Mouse (Mus musculus) heart, postnatal 14 days (tissue): Measurements from ENCODE around the gene Arpc2. TPM values are rescaled to one million over a fixed set of nuclear protein-coding genes. Genes with fewer than 3 reads are reported as not detected.
"Not testable (repeated sequence)": the region's sequence is repeated elsewhere in the genome, so short reads cannot be mapped to it uniquely, and the experiment has no call there.

Experiments
- DNase-seq, 2 experiments: peaks; one replicate each; pipeline ENCODE4 v3.0.0; 2021 to 2022
- intact Hi-C: fragments of 180-260 bp; cut with DNase I; formaldehyde crosslinking; loops from one replicate; pipeline ENCODE4 v1.15.1; 2025
- total RNA-seq, 2 experiments: library from RNA; stranded (reverse); gene quantifications; 2 replicates each; pipeline ENCODE4 v1.2.3; 2021

Arpc2 gene
- total RNA-seq, 2 experiments from 2014 or later = 143 to 165 TPM

DNA sequence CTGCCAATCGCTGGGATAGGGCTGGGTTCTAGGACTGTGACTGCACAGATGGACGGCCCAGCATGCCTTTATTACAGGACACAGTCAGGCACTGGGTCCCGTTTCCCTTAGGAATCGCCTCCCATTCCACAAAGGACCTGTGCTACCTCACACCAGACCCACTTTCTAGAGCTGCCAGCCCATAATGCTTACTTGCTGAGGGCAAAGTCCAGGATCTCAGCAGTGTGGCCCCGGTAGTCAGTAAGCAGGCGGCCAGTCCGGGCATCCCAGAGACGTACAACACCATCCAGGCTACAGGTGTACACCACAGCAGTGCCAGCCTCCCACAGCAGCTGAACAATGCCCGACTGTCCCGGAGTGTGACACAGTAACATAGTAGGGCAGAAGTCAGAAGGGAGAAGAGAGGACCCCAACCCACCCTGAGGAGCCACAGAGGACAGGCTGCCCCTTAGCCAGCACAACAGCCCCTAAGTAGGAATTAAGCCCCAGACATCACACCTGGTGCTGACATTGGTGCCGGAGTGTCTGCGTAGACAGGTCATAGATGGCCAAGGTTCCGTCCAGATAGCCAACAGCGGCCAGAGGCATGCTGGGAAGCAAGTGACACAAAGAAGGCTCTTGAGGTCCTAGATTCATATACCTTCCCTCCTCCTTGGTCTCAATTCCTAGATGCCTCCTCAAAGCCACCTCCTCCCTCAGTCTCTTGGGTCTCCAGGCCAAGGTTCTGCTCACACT, 44.9 kb downstream of the Arpc2 start:
- intact Hi-C loops = loop anchor here (2.0 kb wide), 1 partner anchor 42 kb away; no protein-coding TSS in a partner anchor
- DNase-seq = no peak

DNA sequence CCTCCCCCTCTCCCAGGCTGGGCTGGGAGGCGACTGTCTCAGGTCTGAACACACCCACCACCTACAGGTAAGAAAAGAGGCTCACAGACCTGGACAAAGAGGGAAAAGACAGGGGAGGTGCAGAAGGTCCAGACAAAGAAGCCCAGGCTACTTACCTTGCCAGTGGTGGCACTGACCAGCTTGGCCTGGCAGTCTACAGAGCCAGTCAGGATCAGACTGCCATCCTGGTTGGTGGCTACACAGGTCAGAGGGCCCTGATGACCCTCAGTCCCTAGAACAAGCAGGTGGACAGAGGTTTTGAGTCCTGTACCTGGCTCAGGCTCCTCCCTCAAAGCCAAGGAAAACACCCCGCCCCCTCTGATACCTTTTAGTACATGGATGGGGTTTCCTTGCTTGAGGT, 45.5 kb downstream of the Arpc2 start:
- DNase-seq = no peak
- intact Hi-C loops = loop anchor here (2.0 kb wide), 1 partner anchor 43 kb away; no protein-coding TSS in a partner anchor

DNA sequence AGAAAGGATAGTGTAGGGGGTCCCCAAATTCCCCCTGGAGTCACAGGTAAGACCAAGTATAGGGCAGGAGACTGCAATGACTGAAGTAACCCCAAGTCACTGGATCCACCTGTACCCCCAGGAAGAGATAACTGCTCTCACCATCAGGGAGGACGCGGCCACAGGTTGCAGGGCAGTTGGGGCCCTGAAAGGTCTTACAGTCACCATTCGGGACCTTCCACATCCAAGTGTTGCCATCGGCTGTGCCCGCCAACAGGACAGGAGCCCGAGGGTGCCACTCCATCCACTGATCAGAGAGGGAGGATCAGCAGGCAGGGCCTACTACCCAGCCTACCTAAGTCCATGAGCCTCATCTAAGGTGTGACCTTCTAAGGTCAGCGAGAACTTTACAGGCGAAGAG, 46.0 kb downstream of the Arpc2 start:
- no peak for DNase-seq
- intact Hi-C loops = loop anchor here (2.0 kb wide), 1 partner anchor 43 kb away; no protein-coding TSS in a partner anchor

DNA sequence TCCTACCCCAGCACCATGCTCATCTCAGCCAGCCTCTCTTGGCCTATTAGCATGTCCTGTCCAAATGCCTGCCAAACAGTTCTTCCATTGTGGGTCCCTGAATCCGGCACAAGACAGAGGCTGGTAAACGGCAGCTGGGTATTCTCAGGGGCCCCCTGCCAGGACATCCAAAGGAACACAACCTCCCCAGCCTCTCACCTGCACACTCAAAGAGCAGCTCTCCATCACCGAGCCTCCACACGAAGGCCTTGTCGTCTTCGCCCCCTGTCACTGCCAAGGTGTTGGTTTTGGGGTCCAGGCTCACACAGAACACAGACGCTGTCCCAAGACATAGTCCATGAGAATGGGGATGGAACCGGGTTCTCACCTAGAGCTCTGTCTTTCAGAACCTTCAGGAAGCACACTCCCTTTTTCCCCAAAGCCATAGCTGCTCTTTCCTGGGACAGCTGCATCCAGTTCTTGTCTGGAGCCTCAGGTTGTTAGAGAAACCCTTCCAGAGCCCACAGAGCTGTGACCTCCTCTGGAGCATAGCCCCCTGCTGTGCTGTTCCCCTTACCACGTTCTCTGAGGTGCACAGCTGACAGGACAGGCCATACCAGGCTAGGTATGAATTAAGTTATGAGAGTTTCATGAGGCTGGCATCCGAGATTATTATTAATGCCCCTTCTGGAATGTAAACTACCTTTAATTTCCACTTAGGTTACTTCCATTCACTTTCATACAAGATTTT, 47.2 kb downstream of the Arpc2 start:
- no peak for DNase-seq
- intact Hi-C loops = no loop called here

DNA sequence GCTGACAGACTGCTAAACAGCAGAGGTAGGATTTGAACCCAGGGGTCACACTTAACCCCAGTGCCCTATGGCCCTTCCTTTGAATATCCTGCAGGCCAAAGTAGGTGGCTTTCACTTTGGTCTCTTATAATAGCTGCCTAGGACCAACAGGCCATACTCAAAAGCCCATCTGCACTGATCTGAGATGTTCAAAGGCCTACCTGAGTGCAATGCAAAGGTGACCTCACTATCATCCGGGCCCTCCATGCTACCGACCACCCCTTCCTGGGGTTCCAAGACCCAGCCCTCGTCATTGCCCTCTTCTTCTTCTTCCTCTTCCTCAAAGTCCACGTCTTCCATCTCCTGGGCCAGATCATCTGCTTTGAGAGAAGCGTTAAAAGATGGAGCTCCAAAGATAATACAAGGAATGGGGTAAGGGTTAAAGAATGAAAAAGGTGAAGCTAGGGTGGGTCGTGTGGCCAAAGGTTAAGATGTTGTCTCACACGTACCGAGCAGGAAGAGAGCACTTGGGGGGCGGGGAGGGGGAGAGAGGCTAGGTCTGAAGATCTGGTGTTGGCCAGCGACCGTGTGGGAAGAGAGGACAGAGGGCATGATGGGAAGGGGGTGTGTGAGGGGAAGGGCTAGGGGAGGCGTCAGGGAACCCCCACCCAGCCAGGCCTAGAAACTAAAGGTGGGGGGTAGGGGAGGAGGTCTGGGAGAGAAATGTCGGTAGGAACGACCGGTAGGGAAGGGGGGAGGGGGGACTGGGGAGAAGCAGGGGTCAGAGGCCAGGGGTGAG, 48.0 kb downstream of the Arpc2 start:
- intact Hi-C loops = loop anchor here (1.0 kb wide), 1 partner anchor 78 kb away; no protein-coding TSS in a partner anchor
- peak; percentile 52 to 61 for DNase-seq

DNA sequence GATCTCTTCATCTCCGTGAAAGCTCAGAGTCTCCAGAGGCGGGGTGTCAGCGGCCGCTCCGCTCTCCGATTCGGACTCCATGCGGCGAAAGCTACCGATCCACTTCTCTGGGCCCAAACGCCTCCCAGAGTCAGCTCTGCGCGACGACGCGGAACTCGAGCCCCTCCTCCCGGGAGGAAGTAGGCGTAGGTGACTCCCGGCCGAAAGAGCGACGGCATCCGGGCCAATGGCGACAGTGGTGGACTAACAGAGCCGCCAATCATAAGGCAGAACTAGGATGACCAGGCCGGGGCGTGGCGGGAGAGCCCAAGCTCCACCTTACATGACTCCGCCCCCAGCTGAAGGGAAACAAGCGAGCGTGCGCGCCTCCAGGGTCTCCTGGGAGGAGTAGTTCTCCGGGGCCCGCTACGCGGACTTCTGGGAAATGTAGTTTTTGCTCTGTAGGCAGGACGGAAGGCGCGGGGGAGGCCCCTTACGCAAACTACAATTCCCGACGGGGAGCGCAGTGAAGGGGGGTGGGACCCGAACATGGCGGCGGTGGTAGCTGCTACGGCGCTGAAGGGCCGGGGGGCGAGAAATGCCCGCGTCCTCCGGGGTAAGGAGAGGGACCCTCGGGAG, 48.8 kb downstream of the Arpc2 start, which contains the start of the genes Aamp and Pnkd:
Gene Aamp (minus strand): TSS at position 196 of the 618 bp plus-strand sequence.
Gene Pnkd (plus strand): TSS at position 388 of the 618 bp plus-strand sequence.
- intact Hi-C loops = loop anchor here (1.0 to 5.0 kb wide), 2 partner anchors 78 to 168 kb away; no protein-coding TSS in a partner anchor
- DNase-seq = peak; percentile 99

DNA sequence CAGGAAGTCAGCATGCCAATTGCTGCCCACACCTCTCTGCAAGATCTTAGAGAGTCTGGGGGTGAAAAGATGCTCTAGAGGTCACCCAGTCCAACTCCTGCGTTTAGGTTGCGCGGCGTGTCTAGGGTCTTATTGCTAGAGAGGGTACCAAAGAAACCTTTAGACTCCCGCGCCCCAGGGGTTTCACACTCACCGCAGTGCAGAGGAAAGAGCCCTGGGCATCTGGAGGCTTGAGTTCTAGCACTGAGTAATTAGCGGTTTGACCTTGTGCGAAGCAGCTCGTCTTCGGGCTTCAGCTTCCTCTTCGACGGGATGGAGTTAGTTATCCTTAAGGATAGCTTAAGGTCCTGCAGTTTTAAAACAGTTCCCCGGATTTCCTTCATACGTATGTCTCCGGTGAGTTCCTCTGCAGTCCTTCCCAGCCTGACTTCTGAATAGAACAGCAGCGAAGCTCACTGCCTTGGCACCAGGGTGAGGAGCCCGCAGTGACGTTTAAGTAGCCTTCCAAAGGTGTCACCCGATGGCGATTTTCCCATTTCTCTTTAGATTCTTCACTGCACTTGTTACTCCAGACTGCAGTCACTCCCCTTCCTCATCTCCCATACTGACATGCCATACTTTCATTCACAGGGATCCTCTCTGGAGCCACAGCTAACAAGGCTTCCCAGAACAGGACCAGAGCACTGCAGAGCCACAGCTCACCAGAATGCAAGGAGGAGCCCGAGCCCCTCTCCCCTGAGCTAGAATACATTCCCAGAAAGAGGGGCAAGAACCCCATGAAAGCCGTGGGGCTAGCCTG, 49.5 kb downstream of the Arpc2 start:
- no peak for DNase-seq
- intact Hi-C loops = loop anchor here (5.0 kb wide), 1 partner anchor 167 kb away; no protein-coding TSS in a partner anchor

DNA sequence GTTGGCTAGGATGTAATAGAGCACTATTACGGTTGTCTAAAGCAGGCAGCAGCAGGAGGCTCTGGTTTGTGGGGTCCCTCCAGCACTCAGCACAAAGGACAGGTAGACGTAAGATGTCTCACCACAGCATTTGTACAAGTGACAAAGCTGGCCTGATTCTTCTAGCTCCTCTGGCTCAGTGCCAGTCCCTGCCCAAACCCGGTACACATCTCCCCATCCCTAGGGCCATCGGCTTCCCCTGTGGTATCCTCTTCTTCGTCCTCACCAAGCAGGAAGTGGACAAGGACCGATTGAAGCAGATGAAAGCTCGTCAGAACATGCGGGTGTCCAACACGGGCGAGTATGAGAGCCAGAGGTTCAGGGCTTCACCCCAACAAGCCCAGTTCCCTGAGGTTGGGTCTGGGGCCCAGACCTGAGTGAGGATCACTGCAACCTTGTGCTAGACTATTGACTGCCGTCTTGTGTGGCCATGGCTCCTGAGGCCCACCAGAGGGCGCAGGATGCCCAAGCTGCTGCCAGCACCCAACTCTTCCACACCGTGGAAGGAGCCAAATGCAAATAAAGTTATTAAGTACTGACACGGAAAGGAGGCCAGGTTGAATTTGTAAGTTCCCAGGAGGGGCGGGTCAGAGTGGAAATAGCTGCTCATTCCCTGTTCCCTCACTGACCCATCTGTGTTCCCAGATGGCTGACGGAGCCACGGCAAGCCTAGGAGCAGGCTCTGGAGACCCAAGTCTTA, 51.2 kb downstream of the Arpc2 start:
- intact Hi-C loops = loop anchor here (5.0 kb wide), 1 partner anchor 165 kb away; no protein-coding TSS in a partner anchor
- not testable (repeated sequence) for DNase-seq

DNA sequence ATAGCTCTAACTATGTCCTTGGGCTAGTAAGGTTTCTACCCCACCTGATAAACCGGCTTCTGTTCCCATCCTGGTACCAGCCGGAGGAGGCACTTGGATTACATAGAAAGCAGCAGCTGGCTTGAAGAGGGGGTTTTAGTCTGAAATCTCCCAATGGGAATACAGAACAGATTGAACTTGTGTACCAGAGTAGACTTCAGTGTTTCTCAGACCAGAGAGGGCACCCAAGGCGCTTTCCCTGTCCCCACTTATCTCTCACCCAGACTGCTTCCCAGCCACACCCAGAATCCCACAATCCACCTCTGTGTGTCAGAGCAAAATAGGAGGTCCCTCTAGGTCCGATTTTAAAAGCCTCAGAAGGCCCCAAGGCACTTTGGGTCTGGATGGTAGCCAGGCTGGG, 52.4 kb downstream of the Arpc2 start:
- DNase-seq = no peak
- intact Hi-C loops = loop anchor here (2.0 to 5.0 kb wide), 3 partner anchors 20 to 164 kb away; partner anchors contain the start of gene Catip

DNA sequence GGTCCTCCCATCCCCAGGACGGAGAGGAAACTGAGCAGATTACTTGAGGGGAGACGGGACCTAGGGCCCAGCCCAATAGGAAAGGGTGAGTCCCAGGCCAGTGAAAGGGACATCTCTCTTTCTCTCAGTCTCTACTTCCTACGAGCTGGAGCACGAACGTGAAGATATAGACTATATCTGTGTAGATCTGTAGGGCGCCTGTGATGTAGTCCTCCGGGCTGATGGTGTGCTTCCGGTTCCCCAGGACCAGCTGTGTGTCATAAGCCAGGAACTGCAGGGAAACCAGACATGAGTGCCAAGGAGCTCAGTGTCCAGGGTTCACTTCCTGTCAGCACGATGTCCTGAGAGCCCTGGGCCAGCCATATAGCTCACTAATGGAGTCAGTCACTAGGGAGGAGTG, 53.4 kb downstream of the Arpc2 start:
- intact Hi-C loops = loop anchor here (1.0 to 5.0 kb wide), 4 partner anchors 20 to 163 kb away; partner anchors contain the start of gene Catip
- no peak for DNase-seq

DNA sequence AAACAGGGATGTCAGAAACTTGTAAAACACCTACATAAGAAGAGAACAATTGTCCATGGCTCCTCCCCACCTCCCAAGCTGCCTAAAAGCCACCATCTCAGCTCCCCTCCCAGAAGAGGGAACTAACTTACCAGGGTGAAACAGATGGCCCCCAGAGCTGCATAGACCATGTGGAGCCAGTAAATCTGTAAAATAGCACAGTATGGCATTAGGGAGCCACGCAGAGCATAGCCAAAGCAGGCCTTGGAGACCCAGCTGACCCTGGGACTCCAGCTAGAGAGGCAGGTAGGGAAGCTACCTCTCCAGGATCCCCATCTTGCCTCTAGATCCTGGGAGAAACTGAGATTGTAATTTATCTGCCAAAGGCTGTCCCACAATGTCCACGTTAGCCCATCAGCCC, 53.9 kb downstream of the Arpc2 start:
- intact Hi-C loops = loop anchor here (1.0 to 5.0 kb wide), 4 partner anchors 19 to 163 kb away; partner anchors contain the start of gene Catip
- DNase-seq = no peak

DNA sequence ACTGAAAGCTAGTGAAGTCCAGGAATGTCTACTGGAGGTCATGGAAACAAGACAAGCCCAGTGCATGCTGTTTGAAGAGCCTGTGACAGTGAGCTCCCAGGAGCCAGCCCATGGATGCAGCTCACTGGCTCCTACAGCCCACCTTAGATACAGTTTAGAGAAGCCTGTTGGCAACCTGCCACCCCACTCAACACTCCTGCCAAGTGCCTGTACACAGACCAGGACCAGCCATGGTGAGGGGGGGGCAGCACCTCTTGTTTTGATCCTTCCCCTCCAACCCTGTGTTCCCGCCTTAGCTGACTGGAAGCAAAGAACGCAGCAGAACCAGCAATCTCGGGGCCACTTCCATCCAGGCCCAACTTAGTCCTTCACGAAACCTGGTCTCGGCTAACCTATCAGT, 54.3 kb downstream of the Arpc2 start:
- DNase-seq = peak in 1 of 2 experiments; percentile 59
- intact Hi-C loops = no loop called here

DNA sequence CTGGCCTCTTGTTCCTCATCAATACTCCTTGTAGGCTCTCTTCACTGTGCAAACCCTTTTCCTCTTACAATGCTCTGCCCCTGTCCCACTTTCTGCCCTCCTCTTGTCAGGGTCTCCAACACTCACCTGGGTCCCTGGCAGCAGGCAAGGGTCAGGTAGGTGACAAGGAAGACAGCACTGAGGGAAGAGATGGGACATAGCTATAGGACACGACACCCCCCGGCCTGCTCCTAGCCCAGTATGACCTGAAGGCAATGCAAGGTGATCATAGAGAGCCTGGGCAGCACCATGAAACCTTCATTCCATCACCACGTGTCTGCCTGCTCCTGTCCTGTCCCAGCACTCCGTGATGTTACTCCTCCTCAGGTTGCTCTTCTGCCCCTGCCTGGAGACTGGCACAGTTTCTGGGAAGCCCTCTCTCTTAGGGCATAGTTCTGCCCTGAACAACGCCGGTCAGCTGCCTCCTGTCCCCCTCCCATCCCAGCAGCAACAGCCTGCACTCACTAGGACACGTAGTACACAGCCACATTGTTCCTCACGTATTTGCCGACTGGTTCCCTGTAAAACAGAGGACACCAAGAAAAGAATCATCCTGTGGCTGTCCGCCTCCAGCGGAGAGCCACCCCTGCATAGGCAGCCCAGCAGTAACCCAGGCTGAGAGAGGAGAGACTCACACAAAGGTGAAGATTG, 56.6 kb downstream of the Arpc2 start:
- intact Hi-C loops = no loop called here
- no peak for DNase-seq

DNA sequence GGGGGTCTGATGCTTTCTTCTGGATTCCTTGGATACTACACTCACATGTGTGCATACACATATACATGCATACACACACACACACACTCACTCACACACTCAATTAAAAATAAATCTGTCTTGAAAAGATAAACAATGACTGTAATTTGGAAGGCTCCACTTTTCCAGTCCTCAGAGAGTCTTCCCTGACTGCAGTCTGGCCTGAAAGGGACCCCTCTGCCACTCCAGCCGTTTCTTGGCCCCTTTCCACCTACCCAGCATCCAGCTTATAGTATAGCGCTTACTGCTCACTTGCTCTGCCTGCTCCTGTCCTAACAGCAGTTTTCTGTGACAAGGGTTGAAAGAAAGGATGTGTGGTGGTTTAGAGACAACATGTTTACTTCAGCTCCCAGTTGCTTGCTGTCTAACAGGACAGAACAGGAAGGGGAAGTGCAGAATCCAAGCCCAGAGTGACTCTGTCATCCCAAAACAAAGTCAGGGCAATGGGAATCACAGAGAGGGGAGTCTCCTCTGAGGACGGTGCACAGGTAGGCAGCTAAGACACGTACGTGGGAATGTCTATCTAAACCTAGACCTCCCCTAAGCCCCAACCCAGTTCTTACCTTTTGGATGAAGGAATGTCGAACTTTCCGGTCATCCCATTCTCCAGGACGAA, 57.5 kb downstream of the Arpc2 start:
- intact Hi-C loops = no loop called here

DNA sequence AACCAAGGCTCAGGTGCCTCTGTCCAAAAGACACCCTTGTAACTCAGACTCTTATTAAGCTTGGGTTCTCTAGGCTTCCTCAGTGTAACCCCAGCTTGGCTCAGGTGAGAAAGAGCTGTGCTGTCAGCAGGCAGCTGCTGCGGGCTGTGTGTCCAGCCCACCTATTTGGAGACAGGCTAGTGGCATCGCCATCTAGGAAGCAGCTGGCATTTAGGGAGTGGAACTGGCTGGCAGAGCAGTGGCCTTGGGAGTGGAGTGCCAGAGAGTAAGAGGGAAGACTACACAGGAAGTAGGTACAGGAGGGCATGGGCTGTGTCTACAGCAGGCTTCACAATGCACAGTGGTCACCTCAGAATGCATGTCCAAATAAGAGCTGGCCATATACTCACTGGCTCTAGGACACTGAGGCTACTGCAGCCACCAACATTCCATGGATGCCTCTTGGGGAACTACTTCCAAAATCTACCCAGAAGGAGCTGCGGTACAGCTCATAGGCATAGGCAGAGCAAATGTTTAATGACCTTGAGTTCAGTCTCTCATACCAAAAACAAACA, 58.3 kb downstream of the Arpc2 start:
- intact Hi-C loops = no loop called here
- no peak for DNase-seq

More for the DNA sequence above, 57.5 kb downstream of the Arpc2 start:
- no peak for DNase-seq

DNA sequence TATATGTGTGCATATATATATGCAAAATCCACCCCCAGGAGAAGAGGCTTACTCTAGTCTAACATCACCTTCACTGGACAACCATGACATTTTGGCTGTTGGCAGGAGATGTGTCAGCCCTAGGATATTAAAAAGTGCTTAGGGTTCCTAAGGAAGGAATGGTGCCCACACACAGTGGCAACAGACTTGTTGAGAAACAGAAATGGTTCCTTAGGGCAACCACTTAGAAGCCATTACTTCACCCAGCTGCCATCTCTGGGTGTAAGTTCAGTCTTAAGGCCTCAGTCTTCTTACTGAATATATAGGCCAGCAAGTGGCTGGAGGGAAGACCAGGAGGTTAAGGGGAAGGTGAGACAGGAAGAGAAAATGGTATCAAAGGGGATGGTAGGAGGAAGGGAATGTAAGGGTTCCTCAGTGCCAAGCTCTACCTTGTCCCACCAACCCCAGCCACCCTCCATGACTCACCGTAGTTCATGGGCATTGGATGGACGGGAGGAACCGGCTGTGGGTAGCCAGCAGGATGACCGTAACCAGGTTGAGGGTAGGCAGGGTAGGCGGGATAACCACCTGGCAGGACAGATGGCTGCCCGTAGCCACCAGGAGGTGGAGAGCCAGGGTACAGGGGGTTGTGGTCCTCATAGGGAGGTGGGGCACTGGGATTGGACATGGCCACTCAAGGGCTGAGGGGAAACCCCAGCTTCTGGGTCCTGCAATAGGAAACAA, 59.0 kb downstream of the Arpc2 start:
- intact Hi-C loops = no loop called here
- no peak for DNase-seq
